22 mouse cellular contexts compared by ENCODE assay signal in genomic region chr12:85702166-85703055, GRCm38 (mm10). TPM values are rescaled to one million over a fixed set of nuclear protein-coding genes. Genes with fewer than 3 reads are reported as not detected.
"Had no signal": no experiment of that assay in that cellular context is flagged by ENCODE, and none has a peak within 500 bp of the region (broad histone marks: within the 10 kb centered on the region; RNA-seq: fewer than 3 reads in every experiment).

No protein-coding gene starts in this region.

- H3K9ac ChIP-seq: liver, postnatal 0 days; lung, embryonic 15.5 days; midbrain, embryonic 13.5 days; midbrain, embryonic 15.5 days; neural tube, embryonic 12.5 days had no signal

- H3K27me3 ChIP-seq: lung, embryonic 15.5 days; megakaryocyte, embryonic 14.5 days had no signal

- DNase-seq: liver, postnatal 0 days; lung, adult 2 months; lung, postnatal 14 days; lung, postnatal 36 days; retina, postnatal 1 day; right cerebral cortex, adult 18-20 months; right cerebral cortex, postnatal 25 days; right cerebral cortex, postnatal 4 days; spleen, adult 18-20 months; thymus, adult 18-20 months; thymus, postnatal 14 days; thymus, postnatal 36 days had no signal

- H3K4me2 ChIP-seq: lung, embryonic 15.5 days; midbrain, embryonic 11.5 days; midbrain, embryonic 13.5 days; midbrain, embryonic 15.5 days; neural tube, embryonic 12.5 days had no signal

- H3K27ac ChIP-seq: lung, embryonic 15.5 days; macrophage; midbrain, embryonic 13.5 days; midbrain, embryonic 15.5 days; neural tube, embryonic 12.5 days had no signal

- H3K4me3 ChIP-seq: lung, embryonic 15.5 days; megakaryocyte, embryonic 14.5 days; midbrain, embryonic 13.5 days; midbrain, embryonic 15.5 days; neural tube, embryonic 12.5 days had no signal

- H3K36me3 ChIP-seq: lung, embryonic 15.5 days; midbrain, embryonic 13.5 days; midbrain, embryonic 15.5 days; neural tube, embryonic 12.5 days had no signal

- H3K9me3 ChIP-seq: lung, embryonic 15.5 days; megakaryocyte, embryonic 14.5 days; midbrain, embryonic 13.5 days; midbrain, embryonic 15.5 days; neural tube, embryonic 12.5 days had no signal

RNA-seq across cellular contexts. Expression of gene Flvcr2, which starts 43.9 kb away (rescaled TPM):
- total RNA-seq: megakaryocyte progenitor cell, adult 5-6 weeks; monocyte, adult 5-6 weeks; neutrophil, adult 5-6 weeks had no signal
